Mouse (Mus musculus): Measurements from ENCODE around the gene Uhrf1bp1. TPM values are rescaled to one million over a fixed set of nuclear protein-coding genes. Genes with fewer than 3 reads are reported as not detected.
A peak's percentile ranks its signal among the peaks of the same experiment; 100 is the strongest.

The Uhrf1bp1 gene
- polyA plus RNA-seq, 1 experiment from 2014 or later, result 7.5 TPM

DNA sequence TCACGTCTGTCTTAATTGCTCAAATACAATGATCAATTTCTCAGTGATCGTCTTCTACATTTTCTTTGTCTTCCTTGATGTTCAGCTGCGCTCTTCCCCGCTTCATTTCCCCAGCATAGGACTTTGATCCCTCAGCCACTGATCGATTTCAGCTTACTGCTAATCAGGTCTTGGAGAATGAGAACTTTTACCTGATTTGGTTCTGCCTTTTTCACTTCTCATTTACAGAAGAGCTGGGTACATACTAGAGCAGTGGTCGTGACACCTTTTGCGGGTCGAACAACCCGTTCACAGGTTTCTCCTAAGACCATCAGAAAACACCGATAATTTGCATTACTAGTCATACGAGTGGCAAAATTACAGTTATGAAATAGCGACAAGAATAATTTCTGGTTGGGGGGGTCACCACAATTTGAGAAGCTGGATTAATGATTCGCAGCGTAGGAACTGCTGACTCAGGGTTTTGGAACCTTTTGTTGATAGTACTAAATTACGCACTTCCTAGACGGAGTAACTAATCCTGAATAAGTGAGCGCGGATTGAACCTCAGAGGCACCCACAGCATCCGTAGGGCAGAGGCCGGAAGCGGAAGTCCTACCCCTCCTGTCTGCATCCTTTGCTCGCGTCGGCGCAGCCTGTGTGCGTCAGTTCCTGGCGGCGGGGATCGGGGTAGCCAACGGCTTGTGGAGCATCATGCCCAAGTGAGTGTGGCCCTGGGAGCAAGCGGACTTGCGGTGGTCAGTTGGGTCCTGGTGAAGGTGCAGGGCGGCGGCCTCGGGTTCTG, 16.6 kb upstream of the Uhrf1bp1 start:
- Histone ChIP-seq H3K27me3 (ENCODE audit: insufficient read depth, low read length) (no peaks in the 10 kb centered on the region), H3K4me3 (ENCODE audit: low read length) (peak overlapping the region; percentile 81), H3K9ac (replicated peaks; ENCODE audit: low read length) (peak overlapping the region; percentile 86), H3K27ac (ENCODE audit: low read length) (peak overlapping the region; percentile 62; the same call in 1 of the 2 replicates), H3K9me3 (ENCODE audit: low read length) (no peaks in the 10 kb centered on the region), H3K4me1 (ENCODE audit: insufficient read depth, low read length) (peaks cover 11% of the 10 kb centered on the region), H3K4me2 (replicated peaks; ENCODE audit: low read depth, low read length) (peak overlapping the region; percentile 93), H3K36me3 (ENCODE audit: insufficient read depth, low read length) (peaks cover 15% of the 10 kb centered on the region)
- WGBS, result 1% methylated on average over 35 of the region's 35 CpGs
- ATAC-seq (ENCODE audit: low FRiP score, low TSS enrichment), result peak; percentile 99

DNA sequence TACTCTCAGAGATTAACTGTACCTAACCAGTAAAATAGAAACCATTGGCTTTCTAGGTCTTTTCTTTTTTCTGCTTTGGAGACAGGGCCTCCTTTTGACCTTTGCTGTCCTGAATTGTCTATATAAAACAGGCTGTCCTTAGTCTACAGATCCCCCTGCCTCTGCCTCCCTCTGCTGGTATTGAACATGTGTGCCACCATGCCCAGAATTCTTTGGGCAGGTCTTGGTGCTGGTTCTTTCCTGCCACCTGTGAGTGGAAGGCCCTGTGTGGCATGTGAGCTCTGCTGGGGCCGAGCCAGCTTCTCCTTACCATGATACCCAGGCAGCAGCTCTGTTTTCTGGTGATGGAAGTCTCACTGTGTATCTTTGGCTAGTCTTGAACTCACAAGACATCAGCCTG, 7.9 kb upstream of the Uhrf1bp1 start:
- Histone ChIP-seq H3K9me3 (ENCODE audit: low read length) (no peaks in the 10 kb centered on the region), H3K27ac (ENCODE audit: low read length) (no peak overlapping the region), H3K9ac (replicated peaks; ENCODE audit: low read length) (no peak overlapping the region), H3K4me3 (ENCODE audit: low read length) (no peak overlapping the region), H3K4me1 (ENCODE audit: insufficient read depth, low read length) (no peaks in the 10 kb centered on the region), H3K36me3 (ENCODE audit: insufficient read depth, low read length) (peaks cover 67% of the 10 kb centered on the region), H3K27me3 (ENCODE audit: insufficient read depth, low read length) (no peaks in the 10 kb centered on the region), H3K4me2 (replicated peaks; ENCODE audit: low read depth, low read length) (no peak overlapping the region)
- no peak for ATAC-seq (ENCODE audit: low FRiP score, low TSS enrichment)
- 86% methylated on average over 1 of the region's 1 CpGs for WGBS

DNA sequence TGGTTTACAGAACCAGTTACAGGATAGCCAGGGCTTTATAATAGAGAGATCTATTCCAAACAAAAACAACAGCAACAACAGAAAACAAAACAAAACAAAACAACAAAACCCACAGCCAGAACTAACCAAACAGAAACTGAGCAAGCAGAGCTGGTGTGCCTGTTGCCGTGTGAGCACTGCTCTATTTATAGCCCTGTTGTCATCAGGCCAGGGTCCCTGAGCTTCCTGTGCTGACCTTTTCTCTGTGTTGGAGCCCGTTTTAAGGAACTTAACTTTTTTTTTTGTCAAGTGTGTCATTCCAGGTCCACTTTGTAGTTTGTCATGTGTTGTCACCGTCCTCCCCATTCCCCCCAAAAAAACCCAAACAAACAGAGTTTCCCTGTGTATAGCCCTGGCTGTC, 5.2 kb upstream of the Uhrf1bp1 start:
- Histone ChIP-seq H3K4me1 (ENCODE audit: insufficient read depth, low read length) (no peaks in the 10 kb centered on the region), H3K27me3 (ENCODE audit: insufficient read depth, low read length) (no peaks in the 10 kb centered on the region), H3K36me3 (ENCODE audit: insufficient read depth, low read length) (peaks cover 47% of the 10 kb centered on the region), H3K9me3 (ENCODE audit: low read length) (no peaks in the 10 kb centered on the region), H3K4me3 (ENCODE audit: low read length) (no peak overlapping the region), H3K4me2 (replicated peaks; ENCODE audit: low read depth, low read length) (no peak overlapping the region), H3K9ac (replicated peaks; ENCODE audit: low read length) (no peak overlapping the region), H3K27ac (ENCODE audit: low read length) (no peak overlapping the region)
- WGBS, result 62% methylated on average over 3 of the region's 3 CpGs
- ATAC-seq (ENCODE audit: low FRiP score, low TSS enrichment), result no peak

DNA sequence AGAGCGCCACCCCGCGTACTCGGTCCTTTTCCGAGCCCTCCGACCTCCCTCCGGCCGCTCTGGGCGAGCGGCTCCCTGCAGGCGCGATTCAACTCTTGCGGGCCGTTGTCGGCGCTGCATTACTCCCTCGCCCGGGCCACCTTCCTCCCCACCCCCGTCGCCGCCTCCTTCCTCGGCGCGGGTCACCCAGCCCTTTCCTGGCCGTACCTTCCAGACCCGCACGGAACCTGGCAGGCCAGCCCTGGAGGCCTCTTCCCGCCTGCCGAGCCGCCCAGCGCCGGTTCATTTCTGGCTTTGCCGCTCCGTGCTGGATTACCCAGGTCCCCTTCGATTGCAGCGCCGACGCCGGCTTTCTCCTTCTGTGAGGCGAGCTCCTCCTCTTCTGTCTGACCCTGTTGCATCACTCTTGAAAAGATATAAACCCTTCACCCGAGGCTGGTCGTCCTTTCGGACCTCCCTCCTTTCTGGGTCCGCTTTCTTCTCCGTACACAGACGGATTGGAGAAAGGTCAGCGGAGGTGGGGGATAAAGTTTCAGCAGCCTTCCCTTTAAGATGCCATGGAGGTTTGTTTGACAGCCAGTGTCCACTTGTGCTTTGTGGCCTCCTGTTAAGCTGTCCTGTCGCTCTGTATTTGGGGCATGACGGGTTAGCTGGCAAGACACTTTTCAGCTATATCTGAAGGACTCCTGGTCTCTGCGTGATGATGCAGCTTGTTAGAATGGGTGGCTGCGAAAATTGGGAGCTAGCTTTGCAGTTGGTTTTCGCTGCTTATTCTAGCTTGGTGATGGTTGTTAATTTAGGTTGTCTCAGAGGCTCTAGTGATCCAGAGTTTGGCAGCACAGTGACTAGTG, 782 bp downstream of the Uhrf1bp1 start:
- 1% methylated on average over 52 of the region's 52 CpGs for WGBS
- peaks cover 30% of the 10 kb centered on the region for H3K4me1 ChIP-seq (ENCODE audit: insufficient read depth, low read length)
- H3K9me3 ChIP-seq (ENCODE audit: low read length), result no peaks in the 10 kb centered on the region
- peaks cover 11% of the 10 kb centered on the region for H3K36me3 ChIP-seq (ENCODE audit: insufficient read depth, low read length)
- peak overlapping the region; percentile 84 for H3K27ac ChIP-seq (ENCODE audit: low read length)
- peak overlapping the region; percentile 91 for H3K9ac ChIP-seq (replicated peaks; ENCODE audit: low read length)
- peak overlapping the region; percentile 88 for H3K4me2 ChIP-seq (replicated peaks; ENCODE audit: low read depth, low read length)
- ATAC-seq (ENCODE audit: low FRiP score, low TSS enrichment), result peak; percentile 77
- no peaks in the 10 kb centered on the region for H3K27me3 ChIP-seq (ENCODE audit: insufficient read depth, low read length)
- peak overlapping the region; percentile 97 for H3K4me3 ChIP-seq (ENCODE audit: low read length)

DNA sequence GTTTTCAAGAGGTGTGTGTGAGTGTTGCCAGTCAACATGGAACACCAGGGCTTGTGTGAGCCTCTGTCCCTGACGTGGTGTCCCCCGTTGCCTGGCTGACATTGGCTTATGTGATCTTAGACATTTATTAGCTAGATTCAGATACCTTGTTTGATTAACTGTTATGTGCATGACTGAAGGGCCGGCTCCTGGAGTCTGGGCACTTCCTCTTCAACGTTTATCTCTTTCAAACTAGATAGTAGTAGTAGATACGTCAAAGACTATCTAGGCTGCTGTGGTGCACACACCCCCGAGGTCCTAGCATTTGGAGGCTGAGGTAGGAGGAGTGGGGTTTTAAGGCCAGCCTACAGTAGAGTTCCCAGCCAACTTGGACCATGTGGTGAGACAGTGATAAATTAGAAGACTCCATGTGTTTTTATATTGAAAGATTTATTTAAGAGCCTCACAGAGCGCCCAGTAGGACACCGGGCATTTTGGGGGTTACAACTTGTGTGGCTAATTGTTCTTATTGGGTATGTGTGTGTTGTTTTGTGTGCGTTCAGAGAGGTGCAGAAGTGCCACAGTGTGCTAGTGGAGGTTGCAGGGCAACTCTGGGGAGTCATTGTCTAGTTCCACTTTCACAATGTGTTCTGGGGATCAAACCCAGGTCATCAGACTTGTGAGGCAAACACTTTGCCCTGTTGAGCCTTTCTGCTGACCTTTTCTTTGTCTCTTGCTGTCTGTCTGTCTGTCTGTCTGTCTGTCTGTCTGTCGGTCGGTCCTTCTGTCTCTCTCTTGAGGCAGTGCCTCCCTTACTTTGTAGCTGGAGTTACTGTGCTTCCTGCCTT, 1.6 kb downstream of the Uhrf1bp1 start:
- Histone ChIP-seq H3K9me3 (ENCODE audit: low read length) (no peaks in the 10 kb centered on the region), H3K4me2 (replicated peaks; ENCODE audit: low read depth, low read length) (peak overlapping the region; percentile 88), H3K4me3 (ENCODE audit: low read length) (peak overlapping the region; percentile 97), H3K4me1 (ENCODE audit: insufficient read depth, low read length) (peaks cover 30% of the 10 kb centered on the region), H3K27ac (ENCODE audit: low read length) (no peak overlapping the region), H3K9ac (replicated peaks; ENCODE audit: low read length) (peak overlapping the region; percentile 91), H3K36me3 (ENCODE audit: insufficient read depth, low read length) (peaks cover 3% of the 10 kb centered on the region; the same call in 1 of the 2 replicates), H3K27me3 (ENCODE audit: insufficient read depth, low read length) (no peaks in the 10 kb centered on the region)
- 29% methylated on average over 11 of the region's 11 CpGs for WGBS
- ATAC-seq (ENCODE audit: low FRiP score, low TSS enrichment), result no peak

DNA sequence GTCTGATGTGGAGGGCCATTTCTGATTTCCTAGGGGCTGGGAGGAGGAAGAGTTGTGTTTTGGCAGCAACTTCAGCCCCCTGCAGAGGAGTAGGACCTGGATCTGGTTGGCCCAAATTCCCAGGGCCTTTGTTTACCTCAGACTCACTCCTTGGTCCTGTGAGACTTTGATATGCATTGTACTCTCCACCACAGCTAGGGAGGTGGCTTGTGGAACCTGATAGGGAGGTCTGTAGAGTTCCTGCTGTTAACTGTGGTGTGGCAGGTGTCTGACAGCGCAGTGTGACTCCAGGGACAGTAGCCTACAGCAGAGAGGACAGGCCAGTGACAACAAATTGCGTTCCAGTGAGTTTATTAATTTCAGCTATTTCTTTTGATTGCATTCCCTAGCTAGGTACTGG, 2.9 kb downstream of the Uhrf1bp1 start:
- no peak overlapping the region for H3K4me3 ChIP-seq (ENCODE audit: low read length)
- 34% methylated on average over 2 of the region's 2 CpGs for WGBS
- peak overlapping the region; percentile 22; the same call in 1 of the 2 replicates for H3K27ac ChIP-seq (ENCODE audit: low read length)
- ATAC-seq (ENCODE audit: low FRiP score, low TSS enrichment), result no peak
- no peaks in the 10 kb centered on the region for H3K27me3 ChIP-seq (ENCODE audit: insufficient read depth, low read length)
- H3K9me3 ChIP-seq (ENCODE audit: low read length), result no peaks in the 10 kb centered on the region
- 0 out of 2 replicates have a peak overlapping the region, but pooled peaks have one; percentile 91 for H3K9ac ChIP-seq (replicated peaks; ENCODE audit: low read length)
- no peaks in the 10 kb centered on the region for H3K36me3 ChIP-seq (ENCODE audit: insufficient read depth, low read length)
- peaks cover 30% of the 10 kb centered on the region for H3K4me1 ChIP-seq (ENCODE audit: insufficient read depth, low read length)
- H3K4me2 ChIP-seq (replicated peaks; ENCODE audit: low read depth, low read length), result peak overlapping the region; percentile 88; the same call in 1 of the 2 replicates

DNA sequence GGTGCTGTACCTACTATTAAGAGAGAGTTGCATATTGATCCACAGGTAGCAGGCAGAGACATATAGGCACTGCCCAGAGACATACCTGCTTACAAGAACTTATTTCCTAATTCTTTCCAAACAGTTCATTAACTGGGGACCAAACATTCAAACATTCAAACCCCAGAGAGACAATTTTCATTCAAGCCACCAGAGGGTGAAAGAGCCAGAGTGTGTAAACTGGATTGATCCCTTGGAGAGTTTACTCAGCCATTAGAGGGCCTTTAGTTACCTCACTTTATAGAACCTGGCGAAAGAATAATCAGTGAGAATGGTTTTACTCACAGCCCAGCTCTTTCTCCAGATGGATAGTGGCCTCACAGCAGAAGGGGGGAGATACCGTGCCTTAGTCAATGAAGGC, 9.2 kb downstream of the Uhrf1bp1 start:
- no peaks in the 10 kb centered on the region for H3K27me3 ChIP-seq (ENCODE audit: insufficient read depth, low read length)
- no peak overlapping the region for H3K4me2 ChIP-seq (replicated peaks; ENCODE audit: low read depth, low read length)
- no peak overlapping the region for H3K9ac ChIP-seq (replicated peaks; ENCODE audit: low read length)
- no peak overlapping the region for H3K4me3 ChIP-seq (ENCODE audit: low read length)
- no peaks in the 10 kb centered on the region for H3K4me1 ChIP-seq (ENCODE audit: insufficient read depth, low read length)
- 0 out of 2 replicates have a peak, but pooled peaks cover 3% of the 10 kb centered on the region for H3K36me3 ChIP-seq (ENCODE audit: insufficient read depth, low read length)
- WGBS, result 85% methylated on average over 2 of the region's 2 CpGs
- no peak overlapping the region for H3K27ac ChIP-seq (ENCODE audit: low read length)
- no peak for ATAC-seq (ENCODE audit: low FRiP score, low TSS enrichment)
- H3K9me3 ChIP-seq (ENCODE audit: low read length), result 0 out of 2 replicates have a peak, but pooled peaks cover 2% of the 10 kb centered on the region

DNA sequence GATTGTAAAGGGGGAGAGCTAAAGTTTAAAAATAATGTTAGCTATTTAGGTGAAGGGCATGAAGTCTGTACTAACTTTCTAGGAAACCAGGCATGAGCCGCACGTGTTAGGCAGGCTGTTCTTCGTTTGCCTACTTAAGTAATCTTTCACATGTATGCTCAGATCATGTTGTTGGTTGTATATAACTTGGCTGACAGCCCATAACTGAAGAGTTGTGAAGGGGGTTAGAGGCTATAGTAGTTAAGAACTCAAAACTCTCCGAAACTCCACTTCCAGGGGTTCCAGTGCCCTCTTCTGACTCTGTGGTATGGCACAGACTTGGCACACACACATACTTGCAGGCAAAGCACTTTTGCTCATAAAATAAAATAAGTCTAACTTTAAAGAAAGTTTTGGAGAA, 10.5 kb downstream of the Uhrf1bp1 start:
- no peaks in the 10 kb centered on the region for H3K27me3 ChIP-seq (ENCODE audit: insufficient read depth, low read length)
- 0 out of 2 replicates have a peak, but pooled peaks cover 3% of the 10 kb centered on the region for H3K36me3 ChIP-seq (ENCODE audit: insufficient read depth, low read length)
- H3K4me3 ChIP-seq (ENCODE audit: low read length), result no peak overlapping the region
- WGBS, result 73% methylated on average over 4 of the region's 4 CpGs
- 0 out of 2 replicates have a peak, but pooled peaks cover 2% of the 10 kb centered on the region for H3K9me3 ChIP-seq (ENCODE audit: low read length)
- no peak for ATAC-seq (ENCODE audit: low FRiP score, low TSS enrichment)
- H3K4me2 ChIP-seq (replicated peaks; ENCODE audit: low read depth, low read length), result no peak overlapping the region
- H3K27ac ChIP-seq (ENCODE audit: low read length), result no peak overlapping the region
- H3K9ac ChIP-seq (replicated peaks; ENCODE audit: low read length), result no peak overlapping the region
- H3K4me1 ChIP-seq (ENCODE audit: insufficient read depth, low read length), result no peaks in the 10 kb centered on the region

DNA sequence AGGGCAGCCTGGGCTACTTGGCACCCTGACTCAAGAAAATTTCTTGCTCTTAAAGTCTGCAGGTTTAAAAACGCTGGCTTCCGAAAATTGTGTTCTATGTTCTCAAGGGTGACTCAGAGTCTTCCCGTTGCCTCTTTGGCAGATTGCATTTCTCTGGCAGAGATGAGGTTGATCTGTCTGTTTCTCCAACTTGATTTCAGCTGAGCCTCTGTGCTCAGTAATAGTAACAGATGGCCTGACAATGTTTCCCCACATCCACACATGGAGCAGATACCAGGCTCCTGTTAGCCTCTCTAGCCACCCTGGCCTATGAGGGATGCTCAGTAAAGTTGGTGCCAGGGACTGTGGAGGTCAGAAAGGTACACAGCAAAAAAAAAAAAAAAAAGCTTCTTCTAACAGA, 15.6 kb downstream of the Uhrf1bp1 start:
- ATAC-seq (ENCODE audit: low FRiP score, low TSS enrichment), result no peak
- Histone ChIP-seq H3K4me1 (ENCODE audit: insufficient read depth, low read length) (peaks cover 16% of the 10 kb centered on the region; the same call in 1 of the 2 replicates), H3K4me3 (ENCODE audit: low read length) (no peak overlapping the region), H3K27me3 (ENCODE audit: insufficient read depth, low read length) (no peaks in the 10 kb centered on the region), H3K9me3 (ENCODE audit: low read length) (0 out of 2 replicates have a peak, but pooled peaks cover 2% of the 10 kb centered on the region), H3K4me2 (replicated peaks; ENCODE audit: low read depth, low read length) (no peak overlapping the region), H3K9ac (replicated peaks; ENCODE audit: low read length) (no peak overlapping the region), H3K27ac (ENCODE audit: low read length) (no peak overlapping the region), H3K36me3 (ENCODE audit: insufficient read depth, low read length) (0 out of 2 replicates have a peak, but pooled peaks cover 3% of the 10 kb centered on the region)
- 96% methylated on average over 3 of the region's 3 CpGs for WGBS
